Mouse (Mus musculus) adipocyte (in vitro differentiated cells): Measurements from ENCODE around the gene Ric1.
A peak's percentile ranks its signal among the peaks of the same experiment; 100 is the strongest.
"Not testable (repeated sequence)": the region's sequence is repeated elsewhere in the genome, so short reads cannot be mapped to it uniquely, and the experiment has no call there.

Source experiments
- DNase-seq: peaks from one replicate; pipeline ENCODE4 v3.0.0-alpha.2; 2016; ENCODE audit warnings: low spot score

Ric1 gene

DNA sequence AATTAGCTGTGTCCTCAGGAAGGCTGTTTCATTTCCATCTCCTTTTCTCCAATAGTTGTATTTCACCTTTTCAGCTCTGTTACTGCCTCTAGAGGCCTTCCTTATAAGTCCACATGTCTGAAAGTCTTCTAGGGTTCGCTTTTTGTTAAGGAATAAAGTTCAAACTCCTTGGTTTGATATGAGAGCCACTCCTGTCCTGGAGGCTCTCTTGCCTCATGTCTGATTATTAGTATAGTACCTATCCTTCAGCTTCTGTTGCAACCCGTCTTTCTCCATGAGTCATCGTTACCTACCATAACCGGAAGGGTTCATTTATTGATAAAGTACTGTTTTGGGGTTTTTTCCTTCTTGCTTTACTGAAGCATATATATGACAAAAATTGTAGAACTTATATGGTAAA is 5.2 kb downstream of the Ric1 start:
- DNase-seq = no peak

DNA sequence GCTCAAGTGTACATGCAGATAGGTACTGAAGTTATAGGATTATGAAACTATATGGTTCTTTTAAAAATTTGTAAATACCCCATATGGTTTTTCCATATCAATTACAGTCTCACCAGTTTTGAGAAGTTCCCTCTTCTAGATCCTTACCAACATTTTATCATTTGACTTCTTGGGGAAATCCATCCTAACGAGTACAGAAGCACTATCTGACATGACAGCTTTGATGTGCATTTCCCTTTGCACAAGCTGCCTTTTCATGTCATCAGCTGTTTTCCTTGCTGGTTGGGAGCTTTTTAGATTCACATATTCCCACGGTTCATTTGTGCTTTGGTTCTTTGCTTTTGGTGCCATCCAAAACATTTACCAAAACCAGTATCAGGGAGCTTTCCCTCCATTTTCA is 6.5 kb downstream of the Ric1 start:
- DNase-seq = no peak

DNA sequence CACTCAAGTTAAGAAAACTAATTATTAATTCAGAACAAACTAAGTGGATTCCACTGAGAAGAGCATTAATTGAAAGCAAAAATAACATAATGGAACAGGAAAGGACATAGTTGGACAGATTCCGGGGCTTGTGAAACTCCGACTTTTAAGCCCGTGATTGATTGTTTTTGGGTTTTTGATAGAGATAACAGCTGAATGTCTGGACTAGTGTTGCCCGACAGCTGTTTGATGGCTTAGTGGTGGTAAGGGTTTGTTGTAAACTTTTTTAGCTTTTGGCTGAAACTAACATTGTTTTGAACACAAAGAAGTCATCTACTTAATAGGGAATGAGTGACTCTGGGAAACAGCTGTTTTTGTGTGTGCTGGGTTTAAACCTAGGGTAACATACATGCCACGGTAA is 11.9 kb downstream of the Ric1 start:
- DNase-seq = no peak

GRCm38 (mm10) chr19:29542256-29542970 is 20.3 kb downstream of the Ric1 start:
- peak; percentile 79 for DNase-seq

- DNase-seq = no peak
Measured at GRCm38 (mm10) chr19:29544026-29544425, 21.9 kb downstream of the Ric1 start.

- no peak for DNase-seq
Measured at GRCm38 (mm10) chr19:29550618-29551017, 28.5 kb downstream of the Ric1 start.

DNA sequence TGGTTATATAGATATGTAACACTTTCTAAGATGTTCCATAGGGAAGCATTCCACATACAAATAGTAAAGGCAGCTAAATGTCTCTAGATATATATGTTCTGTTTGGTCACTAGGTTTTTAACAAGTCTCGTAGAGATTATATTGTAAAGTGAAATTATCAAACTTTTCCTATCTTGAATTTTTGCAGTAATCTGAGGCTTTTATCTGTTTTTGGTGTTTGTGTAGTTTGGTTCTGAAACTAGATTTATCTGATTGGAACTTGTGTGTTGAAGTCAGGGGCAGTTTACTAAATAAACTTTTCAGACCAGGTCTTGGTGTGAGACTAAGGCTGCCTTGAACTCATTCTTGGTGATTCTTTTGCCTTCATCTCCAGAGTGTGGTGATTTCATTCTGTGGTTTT is 29.0 kb downstream of the Ric1 start:
- no peak for DNase-seq

GRCm38 (mm10) chr19:29551980-29552379 is 29.9 kb downstream of the Ric1 start:
- DNase-seq = not testable (repeated sequence)

DNA sequence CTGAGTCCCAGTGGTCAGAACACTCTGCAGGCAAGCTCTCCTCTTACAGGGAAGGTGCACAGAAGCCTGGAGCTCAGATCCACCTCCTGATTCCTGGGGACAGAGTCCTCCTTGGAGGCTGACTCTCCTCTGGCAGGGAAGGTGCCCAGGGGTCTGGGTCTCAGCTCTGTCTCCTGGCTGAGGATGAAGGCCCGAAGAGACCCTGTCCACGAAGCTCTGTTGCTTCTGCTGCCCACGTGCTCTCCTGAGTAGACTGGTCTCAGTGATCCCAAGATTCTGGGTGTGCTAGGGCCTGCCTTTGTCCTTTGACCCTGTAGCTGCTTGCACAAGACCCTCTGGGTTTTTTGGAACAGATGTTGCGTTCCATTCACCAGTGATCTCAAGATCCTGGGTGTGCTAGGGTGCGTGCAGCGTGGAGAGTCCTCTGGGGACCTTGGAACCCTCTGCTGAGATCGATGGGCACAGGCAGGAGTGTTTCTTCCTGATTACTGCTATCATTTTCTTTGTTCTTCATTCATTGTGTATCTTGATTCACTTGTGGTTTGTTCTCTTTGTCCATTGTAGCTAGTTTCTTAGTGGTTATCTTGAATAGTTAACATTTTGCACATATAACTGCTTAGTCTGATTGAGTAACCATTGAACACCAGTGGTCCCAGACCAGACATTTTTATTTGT is 35.2 kb downstream of the Ric1 start:
- not testable (repeated sequence) for DNase-seq

DNA sequence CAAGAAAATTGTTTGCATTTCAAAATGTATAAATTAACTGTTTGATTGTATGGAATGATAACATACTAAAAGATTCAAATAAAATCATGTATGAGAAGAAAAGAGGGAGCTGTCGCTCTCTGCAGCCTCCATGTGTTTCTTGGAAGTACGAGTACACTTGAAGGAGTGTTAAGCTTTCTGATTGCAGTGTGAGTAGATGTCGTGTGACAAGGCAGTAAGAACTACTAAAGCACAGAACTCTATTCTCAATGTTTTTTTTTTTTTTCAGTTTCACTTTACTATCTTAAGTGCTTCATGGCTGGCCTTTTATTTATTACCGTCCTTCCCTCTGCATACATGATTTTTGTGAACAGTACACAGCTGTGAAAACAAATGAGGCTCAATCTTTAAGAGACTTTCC is 40.1 kb downstream of the Ric1 start:
- DNase-seq = no peak

DNA sequence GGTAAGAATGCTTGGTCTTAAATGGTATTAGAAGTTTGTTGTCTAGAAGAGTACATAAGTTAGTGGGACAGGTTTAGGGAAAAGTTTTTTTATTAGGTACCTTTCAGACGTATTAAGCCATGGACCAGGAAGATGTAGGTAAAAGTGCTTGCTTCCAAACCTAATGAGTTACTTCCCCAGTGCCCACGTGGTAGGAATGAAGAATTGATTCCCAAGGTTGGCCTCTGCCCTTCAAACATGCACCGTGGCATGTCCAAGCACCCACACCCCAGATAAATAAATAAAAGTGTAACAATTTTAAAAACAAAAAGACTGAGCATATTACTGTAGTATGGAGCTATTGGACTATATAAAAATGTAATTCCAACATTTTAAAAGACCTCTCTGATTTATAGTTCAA is 40.5 kb downstream of the Ric1 start:
- DNase-seq = no peak

- DNase-seq = peak; percentile 86
Measured at GRCm38 (mm10) chr19:29563258-29563779, 41.2 kb downstream of the Ric1 start.

DNA sequence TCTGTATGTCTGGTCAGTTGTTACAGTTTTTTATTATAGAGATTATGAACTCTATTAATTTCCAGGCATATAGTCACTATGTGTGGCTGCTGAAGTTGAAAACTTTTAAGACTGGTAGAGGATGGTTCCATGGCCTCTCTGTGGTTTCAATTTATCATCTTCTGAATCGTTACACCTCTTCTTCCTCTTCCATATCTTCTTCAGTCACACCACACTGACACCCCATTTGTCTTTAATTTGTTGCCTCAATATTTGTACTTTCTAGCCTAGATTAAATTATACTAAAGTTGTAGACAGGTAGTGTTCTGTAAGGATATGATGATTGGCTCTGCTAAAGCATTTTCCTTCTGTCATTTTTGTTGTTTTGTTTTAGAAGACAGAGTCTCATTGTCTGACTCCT is 44.4 kb downstream of the Ric1 start:
- DNase-seq = no peak

DNA sequence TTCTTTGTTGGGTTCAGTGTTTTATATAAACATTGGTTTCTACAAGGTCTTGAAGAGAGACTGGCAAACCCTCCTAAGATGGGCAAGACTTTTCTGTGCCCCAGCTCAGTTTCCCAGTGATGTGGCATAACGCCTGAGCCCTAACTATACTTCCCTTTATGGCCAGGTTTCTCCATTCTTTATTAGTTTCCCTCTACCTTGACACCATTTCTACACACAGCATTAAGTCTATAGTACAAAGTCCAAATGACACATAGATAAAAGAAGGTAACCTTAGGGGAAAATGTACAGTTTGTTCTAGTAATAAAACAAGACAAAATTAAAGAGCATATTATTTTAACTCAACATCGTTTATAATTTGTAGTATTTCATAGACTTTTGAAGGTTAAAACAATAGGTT is 60.4 kb downstream of the Ric1 start:
- no peak for DNase-seq

- DNase-seq = no peak
Measured at GRCm38 (mm10) chr19:29583734-29584133, 61.7 kb downstream of the Ric1 start.

DNA sequence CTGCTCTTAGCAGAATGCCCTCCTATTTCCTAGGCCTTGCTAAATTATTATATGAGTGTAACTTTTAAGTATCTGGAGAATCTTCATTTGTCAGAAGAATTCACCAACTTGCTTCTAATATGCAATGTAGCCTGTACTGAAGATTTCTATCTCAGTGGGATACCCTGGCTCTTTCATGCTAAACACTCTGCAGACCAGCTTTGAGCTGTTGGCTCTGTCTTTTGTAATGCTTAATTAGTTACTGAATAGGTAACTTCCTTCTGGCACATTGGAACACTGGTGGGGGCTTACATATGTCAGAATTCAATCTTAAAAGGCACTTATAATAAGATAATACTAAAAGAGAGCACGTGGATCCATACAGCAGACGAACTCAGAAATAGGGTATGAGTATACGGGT is 71.7 kb downstream of the Ric1 start:
- DNase-seq = not testable (repeated sequence)

DNA sequence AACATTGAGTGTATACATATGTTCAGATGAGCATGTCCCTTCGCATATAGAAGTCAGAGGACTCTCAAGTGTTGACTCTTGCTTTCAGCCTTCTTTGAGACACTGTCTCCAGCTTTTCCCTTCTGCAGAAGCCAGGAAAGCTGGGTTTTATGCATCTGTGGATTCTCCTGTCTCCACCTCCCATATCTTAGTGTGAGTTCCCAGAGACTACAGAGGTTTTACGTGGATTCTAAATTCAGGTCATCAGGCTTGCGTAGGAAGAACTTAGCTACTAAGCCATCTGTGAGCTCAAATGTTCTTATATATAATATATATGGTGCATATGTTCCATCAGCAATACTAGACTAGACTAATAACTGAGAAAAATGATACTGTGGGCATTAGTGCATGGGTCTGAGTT is 74.2 kb downstream of the Ric1 start:
- DNase-seq = no peak

DNA sequence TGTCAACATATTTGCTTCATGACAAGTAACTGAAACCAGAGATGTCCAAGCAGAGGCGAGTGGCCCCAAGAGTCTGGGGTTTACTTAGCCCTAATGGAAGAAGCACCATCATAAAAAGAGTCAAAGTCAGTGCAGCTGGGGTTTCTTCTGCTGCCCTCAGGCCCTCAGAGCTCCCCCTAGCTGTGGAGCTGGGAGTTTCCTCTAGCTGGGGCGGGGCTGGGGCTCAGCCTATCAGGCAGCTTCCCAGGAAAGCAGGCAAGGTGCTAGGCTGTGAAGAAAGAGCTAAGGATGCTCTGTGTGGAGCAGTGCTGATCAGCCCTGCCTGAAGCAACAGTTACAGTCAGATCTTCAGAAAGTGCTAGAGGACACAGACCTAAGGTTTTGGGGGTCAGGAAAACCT is 74.9 kb downstream of the Ric1 start:
- DNase-seq = no peak

DNA sequence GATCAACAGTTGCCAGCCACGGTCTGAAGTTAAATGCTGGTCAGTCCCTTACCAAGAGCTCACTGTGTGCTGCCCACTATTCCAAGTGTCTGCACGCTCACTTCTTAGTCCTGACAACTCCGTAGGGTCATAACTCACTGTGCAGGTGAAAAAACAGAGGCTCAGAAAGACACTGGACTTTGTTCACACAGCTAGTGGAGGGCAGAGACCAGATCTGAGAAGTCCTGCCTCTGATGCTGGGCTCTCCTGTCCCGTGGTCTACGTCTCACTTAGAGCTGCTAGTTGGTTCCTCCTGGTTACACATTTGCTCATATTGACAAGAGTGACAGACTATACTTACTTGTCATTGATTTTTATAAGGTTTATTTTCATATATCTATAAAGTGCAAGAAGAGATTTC is 76.9 kb downstream of the Ric1 start:
- DNase-seq = no peak

DNA sequence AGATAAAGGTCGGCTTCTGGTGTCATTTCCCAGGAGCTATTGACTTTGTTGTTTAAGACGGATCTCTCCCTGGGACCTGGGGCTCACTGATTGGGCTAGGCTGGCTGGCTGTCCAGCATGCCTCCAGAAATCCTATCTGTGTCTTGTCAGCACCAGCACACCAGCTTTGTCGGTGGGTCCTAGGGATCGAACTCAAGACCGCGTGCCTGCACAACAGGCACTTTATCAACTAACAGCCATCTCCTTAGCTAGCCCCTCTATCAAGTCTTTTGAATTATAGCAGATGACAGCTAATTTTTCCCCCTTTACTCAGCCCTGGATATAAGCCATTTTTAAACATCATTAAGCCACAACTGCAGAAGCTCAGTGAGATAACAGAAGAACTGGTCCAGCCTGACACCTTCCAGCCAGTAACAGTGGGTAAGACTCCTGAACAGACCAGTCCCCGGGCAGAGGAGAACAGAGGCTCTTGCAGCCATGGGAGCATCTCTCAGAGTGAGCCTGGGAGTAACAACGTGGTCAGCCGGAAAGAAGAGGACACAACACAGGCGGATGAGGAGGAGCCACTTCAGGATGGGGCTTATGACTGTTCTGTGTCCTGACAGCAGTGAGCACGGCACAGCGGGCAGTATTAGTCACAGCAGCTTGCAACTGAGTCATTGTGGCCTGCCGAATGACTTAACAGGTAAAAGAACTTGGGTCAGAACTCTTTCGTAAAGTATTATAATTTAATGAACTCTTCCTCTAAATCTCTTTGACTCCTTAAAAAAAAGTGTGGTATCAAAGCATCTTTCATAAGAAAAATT is 81.7 kb downstream of the Ric1 start:
- DNase-seq = no peak

DNA sequence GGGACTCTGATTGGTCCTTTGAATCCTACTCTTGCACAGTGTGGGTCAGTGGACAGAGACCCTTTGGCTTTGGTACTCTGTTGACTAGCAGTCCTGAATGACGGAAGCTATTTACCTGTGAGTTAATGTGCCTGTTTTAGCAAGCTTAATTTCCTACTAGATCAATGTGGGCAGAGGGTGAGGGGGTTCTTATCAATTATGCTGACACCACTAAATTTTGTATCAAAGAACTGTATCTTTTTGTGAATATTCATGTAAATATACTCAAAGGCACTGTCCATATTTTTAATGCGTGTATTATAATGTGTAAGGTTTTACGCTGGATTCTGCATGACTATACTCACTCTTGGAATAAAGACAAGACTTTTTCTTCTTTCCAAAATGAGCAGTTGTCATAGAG is 82.6 kb downstream of the Ric1 start:
- DNase-seq = no peak

DNA sequence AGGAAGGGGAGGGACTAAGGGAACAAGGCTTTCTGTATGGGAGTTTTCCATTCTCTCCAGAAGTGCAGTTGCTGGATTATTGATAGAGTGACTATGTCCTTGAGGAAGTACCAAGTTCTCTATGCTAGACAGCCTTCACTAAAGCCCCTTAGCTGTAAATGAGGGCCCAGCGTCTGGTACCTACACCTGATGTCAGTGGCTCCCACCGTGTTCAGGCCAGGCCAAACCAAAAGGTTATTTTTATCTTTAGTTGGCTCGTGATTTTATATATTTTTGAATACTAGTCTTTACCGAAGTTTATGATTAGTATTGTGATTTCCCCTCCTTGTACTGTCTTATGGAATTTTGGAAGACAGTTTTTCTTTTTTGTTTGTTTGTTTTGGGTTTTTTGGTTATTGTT is 85.4 kb downstream of the Ric1 start:
- DNase-seq = no peak

DNA sequence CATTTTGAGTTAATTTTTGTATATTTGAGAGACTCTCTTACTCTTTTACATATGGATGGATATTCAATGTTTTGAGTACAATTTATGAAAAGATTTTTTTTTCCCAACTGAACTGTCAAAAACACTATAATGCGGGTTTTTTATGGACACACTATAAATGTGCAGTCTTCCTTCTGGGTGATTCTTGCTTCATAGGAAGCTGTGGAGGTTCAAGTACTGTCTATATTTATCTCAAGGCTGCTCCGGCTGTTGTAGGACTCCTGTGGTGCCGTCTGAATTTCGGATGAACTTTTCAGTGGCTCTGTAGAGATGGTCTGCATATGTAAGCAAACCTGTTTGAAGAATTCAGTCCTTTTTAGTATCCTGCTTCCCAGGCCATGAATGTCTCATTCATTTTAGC is 86.1 kb downstream of the Ric1 start:
- DNase-seq = no peak
